Mouse (Mus musculus): ENCODE measurements around the gene Olfr1371. TPM values are rescaled to one million over a fixed set of nuclear protein-coding genes. Genes with fewer than 3 reads are reported as not detected.
A peak's percentile ranks its signal among the peaks of the same experiment; 100 is the strongest.
"Not testable (repeated sequence)": the region's sequence is repeated elsewhere in the genome, so short reads cannot be mapped to it uniquely, and the experiment has no call there.

Olfr1371 gene
- polyA plus RNA-seq, 1 experiment = not detected

DNA sequence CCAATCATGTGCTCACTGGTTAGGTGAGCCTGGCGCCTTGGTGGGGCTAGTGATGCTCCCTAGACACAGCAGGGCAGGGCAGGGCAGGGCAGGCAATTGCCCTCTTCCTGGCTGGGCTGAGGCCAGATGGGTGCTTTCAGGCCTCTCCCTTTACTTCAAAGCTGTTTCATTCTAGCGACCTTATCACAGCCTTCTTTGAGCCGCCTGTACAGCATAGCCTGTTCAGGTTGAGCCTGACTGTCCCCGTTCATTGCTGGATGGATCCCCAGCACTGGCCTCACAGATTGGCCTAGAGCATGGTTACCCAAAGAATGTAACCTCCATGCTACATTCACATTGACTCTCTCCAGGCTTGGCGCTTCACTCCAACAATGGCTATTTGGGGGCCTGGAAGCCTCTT is 16.9 kb upstream of the Olfr1371 start:
- Histone ChIP-seq H3K4me3 (replicated peaks; ENCODE audit: control insufficient read depth, low read depth, low read length) (no peak overlapping the region), H3K4me1 (ENCODE audit: control insufficient read depth, insufficient read depth, low read length) (no peaks in the 10 kb centered on the region; the same call in 1 of the 2 replicates), H3K27ac (ENCODE audit: control insufficient read depth, insufficient read depth, low read depth, low read length, poor library complexity) (no peak overlapping the region)
- WGBS = 69% methylated on average over 5 of the region's 5 CpGs
- TF ChIP-seq CTCF (IDR thresholded peaks at IDR 0.05; ENCODE audit: control insufficient read depth, insufficient read depth, low read length) (no peak), POLR2A (IDR thresholded peaks at IDR 0.05; ENCODE audit: borderline replicate concordance, control insufficient read depth, low read depth, low read length) (no peak)

DNA sequence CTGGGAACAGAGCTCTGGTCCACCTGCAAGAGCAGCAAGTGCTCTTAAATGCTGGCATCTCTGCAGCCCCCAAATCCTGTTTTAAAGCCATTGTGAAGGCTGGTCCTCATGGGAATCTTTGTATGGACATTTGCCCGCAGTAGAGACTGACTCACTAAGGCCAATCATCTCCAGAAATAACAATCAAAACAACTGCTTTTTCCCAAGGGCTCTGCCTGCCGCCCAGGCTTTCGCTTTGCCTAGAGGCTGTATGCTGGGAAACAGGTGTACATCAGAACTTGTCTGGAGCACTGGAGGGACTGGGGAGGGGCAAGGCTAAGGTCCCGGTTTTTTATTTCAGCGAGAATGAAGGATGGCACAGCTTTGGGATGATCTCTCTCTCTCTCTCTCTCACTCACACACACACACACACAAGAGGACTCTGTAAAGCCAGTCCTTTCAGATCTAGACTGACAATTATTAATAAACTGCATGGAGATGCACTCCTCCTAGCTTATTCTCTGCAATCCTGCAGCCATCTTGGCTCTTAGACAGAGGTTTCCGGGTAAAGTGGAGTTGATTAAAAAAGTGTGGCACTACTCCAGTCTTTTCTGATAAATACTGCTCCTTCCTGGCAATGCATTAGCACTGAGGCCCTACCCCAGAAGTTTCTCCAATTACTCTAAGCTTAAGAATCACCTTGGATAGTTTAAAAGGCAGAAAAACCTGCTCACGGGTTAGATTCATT is 15.1 kb upstream of the Olfr1371 start:
- H3K27ac ChIP-seq (ENCODE audit: control insufficient read depth, insufficient read depth, low read depth, low read length, poor library complexity) = no peak overlapping the region
- WGBS = 88% methylated on average over 7 of the region's 7 CpGs
- H3K4me3 ChIP-seq (replicated peaks; ENCODE audit: control insufficient read depth, low read depth, low read length) = no peak overlapping the region
- TF ChIP-seq CTCF (IDR thresholded peaks at IDR 0.05; ENCODE audit: control insufficient read depth, insufficient read depth, low read length) = no peak
- TF ChIP-seq POLR2A (IDR thresholded peaks at IDR 0.05; ENCODE audit: borderline replicate concordance, control insufficient read depth, low read depth, low read length) = no peak
- H3K4me1 ChIP-seq (ENCODE audit: control insufficient read depth, insufficient read depth, low read length) = no peaks in the 10 kb centered on the region; the same call in 1 of the 2 replicates

DNA sequence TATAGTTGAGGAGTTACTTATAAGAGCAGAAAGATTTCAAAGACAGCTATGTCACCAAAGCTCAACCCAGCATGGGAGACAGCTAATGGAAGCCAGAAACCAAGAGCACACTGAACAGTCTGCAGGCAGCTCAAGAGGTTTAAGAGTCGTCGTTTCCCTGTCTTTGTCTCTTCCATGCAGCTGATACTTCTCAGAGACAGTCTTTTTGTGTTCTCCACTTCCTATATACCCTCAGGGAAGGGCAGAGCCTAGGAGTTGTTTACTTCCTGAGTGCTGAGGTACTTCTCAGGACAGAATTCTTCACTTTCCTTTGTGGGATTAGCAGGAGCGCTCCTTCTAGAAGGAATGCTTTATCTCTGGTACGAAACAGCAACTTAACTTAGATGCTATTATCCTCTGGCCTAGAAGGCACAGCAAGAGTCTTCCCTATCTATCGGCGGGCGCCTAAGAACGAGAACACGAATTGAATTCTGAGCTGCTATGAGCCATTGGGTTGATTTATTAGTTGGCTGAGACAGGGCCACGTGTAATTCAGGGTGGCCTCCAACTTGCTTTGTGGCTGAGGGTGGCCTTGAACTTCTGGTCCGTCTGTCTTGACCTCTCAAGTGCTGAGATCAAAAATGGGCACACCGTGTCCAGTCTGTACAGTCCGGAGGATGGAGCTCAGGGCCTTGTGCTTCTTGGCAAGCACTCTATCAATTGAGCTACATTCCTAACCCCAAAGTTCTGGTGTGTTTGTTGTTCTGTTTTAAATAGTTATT is 13.9 kb upstream of the Olfr1371 start:
- Histone ChIP-seq H3K27ac (ENCODE audit: control insufficient read depth, insufficient read depth, low read depth, low read length, poor library complexity) (no peak overlapping the region), H3K4me3 (replicated peaks; ENCODE audit: control insufficient read depth, low read depth, low read length) (no peak overlapping the region), H3K4me1 (ENCODE audit: control insufficient read depth, insufficient read depth, low read length) (no peaks in the 10 kb centered on the region; the same call in 1 of the 2 replicates)
- TF ChIP-seq POLR2A (IDR thresholded peaks at IDR 0.05; ENCODE audit: borderline replicate concordance, control insufficient read depth, low read depth, low read length) (no peak), CTCF (IDR thresholded peaks at IDR 0.05; ENCODE audit: control insufficient read depth, insufficient read depth, low read length) (no peak)
- WGBS = 81% methylated on average over 13 of the region's 13 CpGs

DNA sequence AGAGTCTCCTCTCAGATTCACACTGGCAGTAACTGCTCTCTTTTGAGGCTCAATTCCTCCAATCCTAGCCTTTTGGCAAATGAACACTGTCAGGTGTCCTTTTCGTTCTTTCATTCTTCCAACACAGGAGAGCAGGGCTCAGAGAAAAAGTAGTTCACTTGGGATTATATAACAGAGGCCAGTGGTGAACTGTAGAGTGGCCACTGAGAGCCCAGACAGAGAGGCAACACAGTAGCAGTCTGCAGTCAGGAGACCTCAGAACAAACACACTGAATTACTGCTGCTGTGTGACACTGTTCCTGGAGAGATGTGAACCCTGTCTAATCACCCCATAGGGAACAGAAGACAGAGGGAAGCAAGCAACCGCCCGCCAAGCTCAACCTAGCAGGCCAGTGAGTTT is 13.3 kb upstream of the Olfr1371 start:
- H3K4me1 ChIP-seq (ENCODE audit: control insufficient read depth, insufficient read depth, low read length) = no peaks in the 10 kb centered on the region; the same call in 1 of the 2 replicates
- TF ChIP-seq POLR2A (IDR thresholded peaks at IDR 0.05; ENCODE audit: borderline replicate concordance, control insufficient read depth, low read depth, low read length) = no peak
- TF ChIP-seq CTCF (IDR thresholded peaks at IDR 0.05; ENCODE audit: control insufficient read depth, insufficient read depth, low read length) = no peak
- no peak overlapping the region for H3K27ac ChIP-seq (ENCODE audit: control insufficient read depth, insufficient read depth, low read depth, low read length, poor library complexity)
- 81% methylated on average over 3 of the region's 3 CpGs for WGBS
- H3K4me3 ChIP-seq (replicated peaks; ENCODE audit: control insufficient read depth, low read depth, low read length) = no peak overlapping the region

DNA sequence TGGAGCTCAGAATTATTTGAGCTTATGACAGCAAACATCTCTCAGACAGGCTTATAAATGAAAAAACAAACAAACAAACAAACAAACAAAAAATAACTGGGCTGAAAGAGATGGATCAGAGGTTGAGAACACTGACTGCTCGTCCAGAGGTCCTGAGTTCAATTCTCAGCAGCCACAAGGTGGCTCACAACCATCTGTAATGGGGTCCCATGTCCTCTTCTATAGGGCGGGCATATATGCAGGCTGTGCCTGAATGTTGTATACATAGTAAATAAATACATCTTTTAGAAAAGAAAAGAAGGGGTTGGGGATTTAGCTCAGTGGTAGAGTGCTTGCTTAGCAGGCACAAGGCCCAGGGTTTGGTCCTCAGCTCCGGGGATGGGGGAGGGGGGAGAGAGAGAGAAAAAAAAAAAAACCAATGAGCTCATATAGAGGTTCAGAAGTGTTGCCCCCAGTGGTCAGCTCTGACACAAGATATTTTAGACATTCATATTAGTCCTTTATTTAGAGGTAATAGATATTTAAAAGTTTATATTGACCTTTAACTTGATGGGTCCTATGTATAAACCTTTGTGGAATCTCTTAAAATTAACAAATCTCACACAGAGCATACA is 12.3 kb upstream of the Olfr1371 start:
- no peaks in the 10 kb centered on the region; the same call in 1 of the 2 replicates for H3K4me1 ChIP-seq (ENCODE audit: control insufficient read depth, insufficient read depth, low read length)
- H3K4me3 ChIP-seq (replicated peaks; ENCODE audit: control insufficient read depth, low read depth, low read length) = no peak overlapping the region
- TF ChIP-seq POLR2A (IDR thresholded peaks at IDR 0.05; ENCODE audit: borderline replicate concordance, control insufficient read depth, low read depth, low read length) (no peak), CTCF (IDR thresholded peaks at IDR 0.05; ENCODE audit: control insufficient read depth, insufficient read depth, low read length) (no peak)
- H3K27ac ChIP-seq (ENCODE audit: control insufficient read depth, insufficient read depth, low read depth, low read length, poor library complexity) = no peak overlapping the region
- 68% methylated on average over 3 of the region's 3 CpGs for WGBS

DNA sequence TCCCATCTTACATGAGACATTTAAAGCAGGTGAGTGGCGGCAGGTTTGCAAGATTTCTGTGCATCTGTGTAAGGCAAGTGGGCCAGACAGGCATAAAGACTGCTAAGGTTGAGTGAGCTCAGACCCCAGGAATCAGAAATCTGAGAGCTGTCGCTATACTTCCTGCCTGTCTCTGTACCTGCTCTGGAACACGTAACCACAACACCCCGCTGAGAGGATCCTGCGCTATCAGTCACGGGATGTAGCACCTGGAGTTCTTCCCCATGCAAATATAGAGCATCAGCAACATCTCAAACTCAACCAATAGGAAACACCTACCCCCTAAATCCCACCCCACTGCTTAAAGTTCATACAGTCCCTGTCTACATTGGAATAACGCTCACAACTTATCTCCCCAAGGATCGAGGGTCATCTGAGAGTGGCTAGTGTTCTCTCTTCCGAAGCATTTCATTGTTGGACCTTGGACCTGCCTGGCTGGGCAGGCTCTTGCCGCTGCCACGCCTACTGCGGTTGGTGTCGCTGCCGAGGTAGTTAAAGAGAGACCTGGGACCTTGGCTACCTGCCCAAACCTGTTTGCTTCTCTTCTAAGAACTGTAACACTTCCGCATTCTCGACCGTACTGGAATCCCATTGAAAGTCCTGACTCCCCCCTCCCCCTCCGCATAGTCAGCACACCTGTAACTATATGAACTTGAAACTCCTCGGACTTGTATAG is 10.3 kb upstream of the Olfr1371 start:
- Histone ChIP-seq H3K4me3 (replicated peaks; ENCODE audit: control insufficient read depth, low read depth, low read length) (peak overlapping the region; percentile 31), H3K4me1 (ENCODE audit: control insufficient read depth, insufficient read depth, low read length) (no peaks in the 10 kb centered on the region; the same call in 1 of the 2 replicates), H3K27ac (ENCODE audit: control insufficient read depth, insufficient read depth, low read depth, low read length, poor library complexity) (no peak overlapping the region)
- 6% methylated on average over 19 of the region's 19 CpGs for WGBS
- TF ChIP-seq POLR2A (IDR thresholded peaks at IDR 0.05; ENCODE audit: borderline replicate concordance, control insufficient read depth, low read depth, low read length) = no peak

DNA sequence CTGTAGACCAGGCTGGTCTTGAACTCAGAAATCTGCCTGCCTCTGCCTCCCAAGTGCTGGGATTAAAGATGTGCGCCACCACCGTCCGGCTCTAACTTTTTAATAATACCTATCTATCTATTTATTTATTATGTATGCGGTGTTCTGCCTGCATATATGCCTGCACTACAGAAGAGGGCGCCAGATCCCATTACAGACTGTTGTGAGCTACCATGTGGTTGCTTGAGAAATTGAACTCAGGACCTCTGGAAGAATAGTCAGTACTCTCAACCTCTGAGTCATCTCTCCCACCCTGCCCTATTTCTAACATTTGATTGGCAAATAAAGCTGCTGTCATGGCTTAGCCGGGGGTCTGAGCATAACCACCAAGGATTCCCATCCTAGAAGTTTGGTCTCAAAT is 9.1 kb upstream of the Olfr1371 start:
- WGBS = 62% methylated on average over 6 of the region's 6 CpGs
- TF ChIP-seq POLR2A (IDR thresholded peaks at IDR 0.05; ENCODE audit: borderline replicate concordance, control insufficient read depth, low read depth, low read length) (no peak), CTCF (IDR thresholded peaks at IDR 0.05; ENCODE audit: control insufficient read depth, insufficient read depth, low read length) (peak; percentile 19; the same call in 1 of the 2 replicates)
- H3K4me3 ChIP-seq (replicated peaks; ENCODE audit: control insufficient read depth, low read depth, low read length) = no peak overlapping the region
- no peak overlapping the region for H3K27ac ChIP-seq (ENCODE audit: control insufficient read depth, insufficient read depth, low read depth, low read length, poor library complexity)
- no peaks in the 10 kb centered on the region; the same call in 1 of the 2 replicates for H3K4me1 ChIP-seq (ENCODE audit: control insufficient read depth, insufficient read depth, low read length)

DNA sequence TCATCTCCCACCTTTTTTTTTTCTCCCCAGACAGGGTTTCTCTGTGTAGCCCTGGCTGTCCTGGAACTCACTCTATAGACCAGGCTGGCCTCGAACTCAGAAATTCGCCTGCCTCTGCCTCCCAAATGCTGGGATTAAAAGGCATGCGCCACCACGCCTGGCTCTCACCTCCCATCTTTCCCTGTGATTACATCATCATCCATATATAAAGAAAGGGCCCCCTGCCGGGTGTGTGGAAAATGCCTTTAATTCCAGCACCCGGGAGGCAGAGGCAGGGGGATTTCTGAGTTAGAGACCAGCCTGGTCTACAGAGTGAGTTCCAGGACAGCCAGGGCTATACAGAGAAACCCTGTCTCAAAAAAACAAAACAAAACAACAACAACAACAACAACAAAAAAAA is 8.1 kb upstream of the Olfr1371 start:
- H3K4me3 ChIP-seq (replicated peaks; ENCODE audit: control insufficient read depth, low read depth, low read length); H3K27ac ChIP-seq (ENCODE audit: control insufficient read depth, insufficient read depth, low read depth, low read length, poor library complexity); H3K4me1 ChIP-seq (ENCODE audit: control insufficient read depth, insufficient read depth, low read length): not testable (repeated sequence)
- WGBS = 70% methylated on average over 6 of the region's 6 CpGs

Data from bone marrow, adult 2 months (tissue).